Mouse (Mus musculus): Measurements from ENCODE around the gene Taf3. TPM values are rescaled to one million over a fixed set of nuclear protein-coding genes. Genes with fewer than 3 reads are reported as not detected.

Gene Taf3
- total RNA-seq, 4 experiments from 2014 or later, result 8.3 to 12.1 (median 10.0) TPM

- DNase-seq (ENCODE audit: low spot score in 2 of 2), result no peak
Measured at GRCm38 (mm10) chr2:9961708-9962107, 86.7 kb downstream of the Taf3 start.

DNA sequence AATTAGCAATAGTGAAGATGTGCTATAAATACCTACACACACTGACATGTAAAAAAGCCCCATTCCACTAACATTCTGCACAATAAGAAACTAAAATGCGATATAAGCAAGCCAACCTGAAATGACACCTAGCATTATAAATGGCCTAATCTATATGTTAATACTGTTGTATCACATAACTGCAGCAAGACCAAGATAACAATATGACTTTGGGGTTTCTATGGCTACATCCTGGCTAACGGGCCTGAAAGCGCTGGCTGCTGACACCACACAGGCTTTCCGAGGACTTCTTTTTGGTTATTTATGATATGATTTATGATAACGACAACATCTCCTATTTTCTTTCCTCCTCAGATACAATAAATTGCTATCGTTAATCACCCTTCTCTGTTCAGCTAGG is 90.4 kb downstream of the Taf3 start:
- no peak for DNase-seq (ENCODE audit: low spot score in 2 of 2)

GRCm38 (mm10) chr2:9956546-9956945 is 91.8 kb downstream of the Taf3 start:
- DNase-seq (ENCODE audit: low spot score in 2 of 2), result no peak

GRCm38 (mm10) chr2:9955576-9956535 is 92.5 kb downstream of the Taf3 start:
- no peak for DNase-seq (ENCODE audit: low spot score in 2 of 2)

DNA sequence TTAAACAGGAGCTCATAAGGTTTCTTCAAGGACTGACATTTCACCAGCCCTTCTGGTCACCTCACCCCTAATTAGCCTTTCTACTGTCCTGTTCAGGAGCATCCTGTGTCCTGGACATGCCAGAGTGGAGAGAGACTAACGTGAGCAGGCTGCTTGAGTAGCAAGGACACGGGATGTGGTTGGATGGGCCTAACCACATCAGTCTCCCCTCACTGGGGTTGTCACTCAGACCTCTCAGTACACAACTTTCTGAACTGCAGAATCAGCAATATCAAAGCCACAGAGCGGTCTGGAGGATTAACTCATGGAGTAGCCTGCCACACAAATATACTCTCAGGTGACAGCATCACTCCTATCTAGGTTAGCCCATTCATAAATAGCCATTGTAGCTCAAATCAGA is 101.7 kb downstream of the Taf3 start:
- DNase-seq (ENCODE audit: low spot score in 2 of 2), result no peak

GRCm38 (mm10) chr2:9945611-9946010 is 102.8 kb downstream of the Taf3 start:
- DNase-seq (ENCODE audit: low spot score in 2 of 2), result no peak

DNA sequence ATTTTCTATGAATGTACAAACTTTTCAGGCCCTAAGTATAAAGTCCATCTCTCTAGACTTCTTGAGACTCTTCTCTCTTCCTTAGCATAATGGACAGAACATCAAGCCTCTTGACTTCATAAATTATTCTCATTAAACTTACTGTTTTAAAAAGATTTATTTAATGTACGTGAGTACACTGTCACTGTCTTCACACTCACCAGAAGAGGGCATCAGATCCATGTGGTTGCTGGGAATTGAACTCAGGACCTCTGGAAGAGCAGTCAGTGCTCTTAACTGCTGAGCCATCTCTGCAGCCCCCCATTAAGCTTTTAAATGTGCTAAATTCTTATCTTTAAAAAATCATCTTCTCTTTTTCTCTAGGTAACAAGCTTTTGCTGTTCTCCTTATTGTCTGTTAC is 105.4 kb downstream of the Taf3 start:
- no peak for DNase-seq (ENCODE audit: low spot score in 2 of 2)

DNA sequence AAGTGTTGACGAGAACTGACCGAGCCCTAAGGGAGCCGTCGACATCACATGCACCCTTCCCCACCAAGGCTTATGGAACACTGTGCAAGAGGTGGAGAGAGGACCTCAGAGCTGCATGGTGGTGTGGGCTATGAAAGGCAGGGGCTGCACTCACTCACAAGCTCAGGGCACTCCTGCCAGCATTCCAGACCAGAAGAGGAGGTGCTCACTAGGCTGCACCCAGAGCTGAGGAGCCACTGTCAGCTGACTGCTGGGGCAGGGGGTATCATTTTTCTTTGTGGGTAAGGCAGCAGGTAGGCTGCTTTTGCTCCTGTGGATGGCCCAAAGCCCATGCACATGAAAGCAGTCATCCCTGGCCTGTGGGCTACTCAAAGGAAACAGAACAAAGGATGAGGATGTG is 109.1 kb downstream of the Taf3 start:
- no peak for DNase-seq (ENCODE audit: low spot score in 2 of 2)

- DNase-seq (ENCODE audit: low spot score in 2 of 2), result no peak
Measured at GRCm38 (mm10) chr2:9935965-9936364, 112.4 kb downstream of the Taf3 start.

DNA sequence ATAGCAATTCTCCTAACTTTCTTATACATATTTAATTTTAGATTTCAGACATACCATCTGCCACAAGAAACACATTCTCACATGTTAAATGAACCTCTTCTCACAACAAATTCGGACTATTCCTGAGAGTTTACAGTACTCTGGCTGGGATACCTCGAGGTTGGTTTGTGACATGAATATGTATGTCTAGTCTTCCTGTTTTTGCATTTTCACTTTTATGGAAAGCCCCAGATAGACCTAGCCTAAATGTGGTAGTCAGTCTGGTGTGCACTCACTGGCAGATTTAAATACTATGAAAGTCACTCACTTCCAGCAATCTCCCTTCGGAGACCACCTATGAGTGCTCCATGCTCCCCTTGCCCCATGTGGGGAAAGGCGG is 121.5 kb downstream of the Taf3 start:
- DNase-seq (ENCODE audit: low spot score in 2 of 2), result no peak

DNA sequence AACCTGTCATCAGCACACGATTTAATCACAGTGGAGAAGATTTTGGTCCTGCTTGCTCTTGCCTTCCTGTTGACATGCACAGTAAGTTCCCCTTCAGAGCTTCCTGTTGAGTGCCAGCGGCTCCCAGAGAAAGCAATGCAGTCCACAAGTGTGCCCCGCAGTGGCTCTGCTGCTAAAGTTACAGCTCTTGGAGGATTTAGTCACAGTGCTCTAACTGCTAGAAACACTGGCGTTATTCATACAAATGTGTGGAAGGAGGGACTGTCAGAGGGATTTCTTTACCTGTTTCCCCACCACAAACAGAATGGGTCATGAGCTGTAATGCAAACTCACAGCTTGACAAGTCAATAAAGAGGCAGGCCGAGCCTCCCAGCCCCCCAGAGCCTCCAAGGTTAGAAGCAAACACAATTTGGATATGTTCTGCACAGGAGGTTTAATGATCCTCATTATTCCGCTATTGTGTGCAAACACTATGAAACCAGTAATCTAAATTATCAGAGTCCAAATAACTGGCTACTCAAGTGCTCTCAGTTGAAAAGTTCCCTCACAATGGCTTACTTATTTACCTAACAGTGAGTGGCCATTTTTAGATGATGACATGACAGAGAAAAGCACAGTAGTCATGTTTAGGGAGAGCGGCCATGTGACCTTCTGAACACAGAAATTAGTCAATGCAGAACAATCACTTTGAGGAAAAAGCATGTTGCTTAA is 122.0 kb downstream of the Taf3 start:
- no peak for DNase-seq (ENCODE audit: low spot score in 2 of 2)

DNA sequence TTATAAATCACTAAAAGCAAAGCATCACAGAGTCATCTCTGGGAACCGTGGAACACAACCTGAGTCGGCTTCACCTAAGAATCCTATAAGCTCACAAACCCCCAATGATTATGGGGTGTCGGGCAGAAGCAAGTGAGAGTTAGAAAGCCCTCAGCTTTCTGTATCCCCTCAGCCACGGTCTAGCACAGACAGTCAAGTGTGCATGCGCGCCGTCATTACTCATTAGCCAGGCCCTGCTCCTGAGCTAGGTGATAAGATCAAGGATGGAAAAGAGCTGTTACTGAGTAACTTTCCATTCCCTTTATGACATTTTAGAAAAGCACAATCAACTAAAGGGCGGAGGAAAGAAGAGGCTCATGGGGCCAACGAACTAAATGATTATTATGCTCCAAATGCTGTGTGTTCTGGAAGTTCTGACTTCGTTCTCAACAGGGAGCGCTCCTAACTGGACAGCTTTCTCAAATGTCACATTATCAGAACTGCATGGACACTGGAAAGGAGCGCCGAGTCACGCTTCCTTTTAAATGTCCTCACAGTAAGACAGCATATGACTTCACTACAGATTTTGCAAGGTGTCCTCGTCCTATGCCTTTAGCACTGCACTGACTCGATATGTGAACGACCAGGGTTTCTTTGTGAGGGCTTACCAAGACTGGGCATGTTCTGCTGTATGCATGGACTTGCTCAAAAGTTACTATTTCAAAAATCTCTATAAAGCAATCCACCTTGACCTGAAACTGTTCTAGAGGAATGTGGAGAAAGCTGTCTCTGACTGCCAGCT is 129.5 kb downstream of the Taf3 start:
- no peak for DNase-seq (ENCODE audit: low spot score in 2 of 2)

DNA sequence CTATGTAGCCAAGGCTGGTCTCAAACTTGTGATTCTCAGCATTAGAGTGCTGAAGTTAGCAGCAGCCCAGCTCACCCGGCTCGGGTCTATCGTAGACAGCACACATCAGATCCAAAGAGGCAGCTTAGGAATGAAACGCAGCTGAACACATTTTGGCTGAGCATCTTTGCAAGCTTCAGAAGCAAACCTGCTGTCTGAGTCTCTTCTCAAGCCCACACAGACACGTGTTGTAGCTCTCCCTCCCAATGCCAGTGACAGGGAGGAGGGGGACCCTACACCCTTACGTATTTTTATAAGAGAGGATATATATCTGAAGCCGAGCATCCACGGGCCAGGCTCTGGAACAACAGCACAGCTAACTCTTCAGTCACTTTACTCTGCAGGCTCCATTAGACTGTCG is 130.8 kb downstream of the Taf3 start:
- DNase-seq (ENCODE audit: low spot score in 2 of 2), result no peak

DNA sequence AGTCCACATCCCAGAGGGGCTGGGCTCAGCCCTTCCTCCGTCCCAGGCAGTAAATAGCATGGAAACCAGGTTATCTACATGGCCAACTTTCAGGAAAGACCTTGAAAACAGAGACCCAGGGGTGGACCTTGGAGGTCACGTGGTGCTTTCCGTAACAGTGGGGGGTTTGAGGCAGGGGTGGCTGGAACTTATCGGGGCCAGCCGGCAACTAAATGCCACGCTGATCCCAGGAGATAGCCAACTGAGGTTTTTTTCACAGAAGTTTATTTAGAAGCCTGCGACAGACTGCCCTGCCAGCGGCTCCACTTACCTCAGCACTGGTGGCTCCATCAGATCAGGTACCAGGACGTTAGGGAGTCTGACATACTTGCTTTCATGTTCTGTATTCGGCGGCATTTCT is 142.4 kb downstream of the Taf3 start:
- DNase-seq (ENCODE audit: low spot score in 2 of 2), result no peak

DNA sequence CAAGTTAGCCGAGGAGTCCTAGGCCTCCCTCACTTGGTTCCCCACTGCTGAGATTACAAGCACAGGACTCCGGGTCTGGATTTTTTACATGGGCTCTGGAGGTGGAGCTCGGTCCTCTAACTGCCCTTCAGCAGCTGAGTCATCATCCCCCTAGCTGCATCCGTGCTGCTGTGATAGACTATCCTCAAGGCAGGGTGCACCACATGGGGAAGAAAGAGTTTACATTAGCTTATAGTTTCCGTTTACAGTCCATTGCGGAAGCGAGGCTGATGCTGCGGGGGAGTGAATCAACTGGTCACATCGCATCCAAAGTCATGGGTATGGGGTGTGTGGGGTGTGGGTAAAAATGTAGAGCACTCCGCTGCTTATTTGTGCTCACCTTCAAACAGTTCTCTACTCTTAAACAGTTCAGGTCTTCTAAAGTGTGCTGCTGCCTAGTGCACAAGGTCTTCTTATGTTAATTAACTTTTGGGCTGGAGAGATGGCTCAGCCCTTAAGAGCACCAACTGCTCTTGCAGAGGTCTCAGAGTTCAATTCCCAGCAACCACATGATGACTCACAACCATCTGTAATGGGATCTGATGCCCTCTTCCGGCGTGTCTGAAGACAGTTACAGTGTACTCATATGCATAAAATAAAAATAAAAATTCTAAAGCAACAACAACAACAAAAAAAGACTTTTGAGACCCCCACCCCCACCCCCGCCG is 144.4 kb downstream of the Taf3 start:
- no peak for DNase-seq (ENCODE audit: low spot score in 2 of 2)

GRCm38 (mm10) chr2:9897846-9898245 is 150.6 kb downstream of the Taf3 start:
- DNase-seq (ENCODE audit: low spot score in 2 of 2), result no peak

DNA sequence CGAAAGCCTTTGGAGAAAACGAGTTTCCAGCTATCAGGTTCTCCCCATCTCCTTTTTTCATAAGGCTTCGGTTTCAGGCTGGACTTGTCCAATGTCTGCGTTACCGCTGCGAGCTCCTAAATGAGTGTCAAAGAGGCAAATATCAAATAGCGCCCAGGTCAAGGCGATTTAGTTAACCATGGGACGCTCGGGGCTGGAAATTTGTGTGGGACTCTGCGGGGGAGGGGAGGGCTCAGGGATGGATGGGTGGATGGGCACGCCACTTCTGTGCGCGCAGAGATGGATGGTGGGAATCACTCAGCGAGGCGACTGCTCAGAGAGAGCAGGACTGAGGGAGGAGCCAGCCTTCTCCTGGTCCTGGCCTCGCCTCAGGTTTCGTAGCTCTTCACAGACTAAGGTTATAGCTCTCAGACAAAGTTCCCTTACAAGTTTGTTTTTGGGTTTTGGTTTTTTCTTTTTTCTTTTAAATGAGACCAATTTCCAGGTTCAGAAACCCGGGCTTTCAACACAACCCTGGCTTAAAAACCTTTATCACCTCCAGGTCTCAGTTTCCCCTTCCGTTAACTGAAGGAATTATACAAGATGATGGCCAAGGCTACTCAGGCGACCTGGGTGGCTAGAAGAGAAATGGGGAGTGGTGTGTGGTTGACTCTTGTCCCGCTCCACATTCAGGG is 152.2 kb downstream of the Taf3 start:
- DNase-seq (ENCODE audit: low spot score in 2 of 2), result no peak

DNA sequence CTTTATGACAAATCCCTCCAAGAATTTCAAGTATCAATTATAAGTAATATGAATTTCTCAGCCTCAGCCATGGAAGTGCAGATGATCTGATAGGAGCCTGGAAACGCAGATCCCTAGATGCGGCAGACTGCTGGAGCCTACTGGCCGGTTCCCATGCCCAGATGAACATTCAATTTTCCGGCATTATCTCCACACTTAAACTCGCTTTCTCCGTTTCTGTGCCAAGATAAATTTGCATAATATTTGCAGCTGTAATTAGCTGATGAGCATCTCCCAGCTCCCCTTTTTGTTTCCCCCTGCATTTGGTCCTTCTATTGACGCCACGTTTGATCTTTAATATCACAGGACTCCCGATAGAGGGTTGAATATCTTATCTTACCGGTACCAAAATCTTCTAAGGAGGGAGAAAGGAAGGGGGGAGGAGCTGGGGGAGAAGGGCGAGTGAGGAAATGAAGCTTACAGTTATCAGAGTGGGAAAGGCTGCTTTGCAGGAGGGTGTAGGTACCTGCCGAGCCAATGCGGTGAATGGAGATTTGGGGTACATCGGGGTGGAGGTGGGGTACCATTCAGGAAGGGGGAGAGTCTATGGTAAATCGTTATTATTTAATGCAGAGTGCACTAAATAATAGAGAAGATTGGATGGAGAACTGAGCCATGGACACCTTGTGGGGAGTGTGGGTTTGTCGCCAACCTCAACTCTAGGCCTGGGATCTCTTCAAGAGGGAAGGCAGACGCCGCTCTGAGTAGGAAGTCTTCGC is 153.4 kb downstream of the Taf3 start:
- DNase-seq (ENCODE audit: low spot score in 2 of 2), result no peak

GRCm38 (mm10) chr2:9893272-9893953 is 155.0 kb downstream of the Taf3 start:
- no peak for DNase-seq (ENCODE audit: low spot score in 2 of 2)
